Comparison of ENCODE assay signal across 8 mouse cellular contexts in genomic region chr11:85713814-85714208, GRCm38 (mm10).
A peak's percentile ranks its signal among the peaks of the same experiment; 100 is the strongest.
DNase-seq lines count a peak whose midpoint lies in the region; ATAC-seq lines count a peak whose summit lies in the region.

No protein-coding gene starts in this region.

- H3K4me2 ChIP-seq in heart, embryonic 16.5 days (ENCODE audit: low read depth, low read length) = peak overlapping the region; percentile 45
- H3K4me2 ChIP-seq in neural tube, embryonic 12.5 days (replicated peaks) = peak overlapping the region; percentile 18

- H3K27ac ChIP-seq in heart, embryonic 16.5 days (ENCODE audit: low read length) = peak overlapping the region; percentile 45; the same call in 1 of the 2 replicates
- no peak overlapping the region for H3K27ac ChIP-seq in neural tube, embryonic 12.5 days
- peak overlapping the region; percentile 80 for H3K27ac ChIP-seq in limb, embryonic 10.5 days

- WGBS in heart, embryonic 16.5 days = 21% methylated on average over 2 of the region's 2 CpGs
- WGBS in neural tube, embryonic 12.5 days = 10% methylated on average over 2 of the region's 2 CpGs
- 22% methylated on average over 2 of the region's 2 CpGs for WGBS in limb, embryonic 10.5 days

- no peaks in the 10 kb centered on the region for H3K36me3 ChIP-seq in heart, embryonic 16.5 days (ENCODE audit: control insufficient read depth, insufficient read depth)
- H3K36me3 ChIP-seq in neural tube, embryonic 12.5 days = no peaks in the 10 kb centered on the region
- no peaks in the 10 kb centered on the region for H3K36me3 ChIP-seq in limb, embryonic 10.5 days

- ATAC-seq in heart, embryonic 16.5 days (replicated peaks; ENCODE audit: extremely low read depth, insufficient read depth, low FRiP score) = no peak
- ATAC-seq in neural tube, embryonic 12.5 days (ENCODE audit: low FRiP score, low read depth) = peak; percentile 44; the same call in 1 of the 2 replicates
- no peak for ATAC-seq in megakaryocyte progenitor cell, adult 5-6 weeks (replicated peaks; ENCODE audit: poor library complexity)

- 0 out of 2 replicates have a peak overlapping the region, but pooled peaks have one; percentile 9 for H3K9ac ChIP-seq in heart, embryonic 16.5 days (ENCODE audit: low read length)
- H3K9ac ChIP-seq in neural tube, embryonic 12.5 days = no peak overlapping the region

- DNase-seq in heart, postnatal 25 days (ENCODE audit: low spot score) = no peak
- DNase-seq in neural tube, embryonic 10.5 days (ENCODE audit: extremely low spot score, low spot score) = no peak
- no peak for DNase-seq in limb, embryonic 10.5 days (ENCODE audit: low spot score)
- DNase-seq in cerebellum, adult 11-12 months = no peak
- DNase-seq in left cerebral cortex, postnatal 14 days (ENCODE audit: low spot score in 2 of 2) = no peak

- H3K4me3 ChIP-seq in heart, embryonic 16.5 days (ENCODE audit: low read length) = no peak overlapping the region
- H3K4me3 ChIP-seq in neural tube, embryonic 12.5 days = no peak overlapping the region
- peak overlapping the region; percentile 20; the same call in 1 of the 2 replicates for H3K4me3 ChIP-seq in limb, embryonic 10.5 days

- intact Hi-C loops in heart, postnatal 25 days (cut with DNase I) = no loop called here
- intact Hi-C loops in left cerebral cortex, postnatal 14 days (cut with DNase I) = no loop called here

- H3K9me3 ChIP-seq in heart, embryonic 16.5 days (replicated peaks; ENCODE audit: control insufficient read depth, low read length) = no peaks in the 10 kb centered on the region
- no peaks in the 10 kb centered on the region for H3K9me3 ChIP-seq in neural tube, embryonic 12.5 days
- H3K9me3 ChIP-seq in limb, embryonic 10.5 days (replicated peaks) = no peaks in the 10 kb centered on the region

- 0 out of 2 replicates have a peak, but pooled peaks cover 6% of the 10 kb centered on the region for H3K27me3 ChIP-seq in heart, embryonic 16.5 days (ENCODE audit: control insufficient read depth, insufficient read depth, low read length)
- H3K27me3 ChIP-seq in neural tube, embryonic 12.5 days (replicated peaks) = no peaks in the 10 kb centered on the region
- H3K27me3 ChIP-seq in limb, embryonic 10.5 days (ENCODE audit: low read depth, poor library complexity, severe bottlenecking) = peaks cover 69% of the 10 kb centered on the region

- H3K4me1 ChIP-seq in heart, embryonic 16.5 days (ENCODE audit: control insufficient read depth, insufficient read depth, low read length) = peaks cover 12% of the 10 kb centered on the region
- H3K4me1 ChIP-seq in neural tube, embryonic 12.5 days = peaks cover 32% of the 10 kb centered on the region
- H3K4me1 ChIP-seq in limb, embryonic 10.5 days = peaks cover 74% of the 10 kb centered on the region
